8 mouse cellular contexts compared by ENCODE assay signal in genomic region chr1:37539968-37540809, GRCm38 (mm10). TPM values are rescaled to one million over a fixed set of nuclear protein-coding genes. Genes with fewer than 3 reads are reported as not detected.
A peak's percentile ranks its signal among the peaks of the same experiment; 100 is the strongest.
DNase-seq lines count a peak whose midpoint lies in the region; ATAC-seq and TF ChIP-seq lines count a peak whose summit lies in the region.

No protein-coding gene starts in this region.

- H3K9me3 ChIP-seq in forebrain, embryonic 13.5 days (replicated peaks): no peaks in the 10 kb centered on the region
- H3K9me3 ChIP-seq in limb, embryonic 15.5 days: no peaks in the 10 kb centered on the region
- no peaks in the 10 kb centered on the region for H3K9me3 ChIP-seq in stomach, postnatal 0 days (ENCODE audit: control insufficient read depth, low read length)

- 0 out of 2 replicates have a peak overlapping the region, but pooled peaks have one; percentile 8 for H3K27ac ChIP-seq in spleen, adult 2 months (ENCODE audit: insufficient read depth, low read length)
- peak overlapping the region; percentile 77; the same call in 1 of the 2 replicates for H3K27ac ChIP-seq in forebrain, embryonic 13.5 days
- H3K27ac ChIP-seq in limb, embryonic 15.5 days: no peak overlapping the region
- H3K27ac ChIP-seq in stomach, postnatal 0 days (replicated peaks): peak overlapping the region; percentile 78

- peak; percentile 27 for DNase-seq in gastrocnemius, postnatal 14 days
- no peak for DNase-seq in gastrocnemius, adult 8-10 months (ENCODE audit: low spot score in 2 of 2)
- no peak for DNase-seq in spleen, adult 2 months (ENCODE audit: low read depth in 1 of 2, low spot score in 2 of 2)
- DNase-seq in spleen, adult 12 weeks (ENCODE audit: low spot score): no peak
- peak; percentile 47 for DNase-seq in stomach, postnatal 0 days (ENCODE audit: low spot score)
- DNase-seq in layer of hippocampus, adult 18-20 months (ENCODE audit: low spot score in 2 of 2): no peak

- H3K4me1 ChIP-seq in spleen, adult 2 months (ENCODE audit: control insufficient read depth, insufficient read depth, insufficient read length): no peaks in the 10 kb centered on the region; the same call in 1 of the 2 replicates
- peaks cover 5% of the 10 kb centered on the region; the same call in 1 of the 2 replicates for H3K4me1 ChIP-seq in forebrain, embryonic 13.5 days
- H3K4me1 ChIP-seq in limb, embryonic 15.5 days: peaks cover 8% of the 10 kb centered on the region
- H3K4me1 ChIP-seq in stomach, postnatal 0 days (replicated peaks; ENCODE audit: control insufficient read depth, insufficient read depth): no peaks in the 10 kb centered on the region

- H3K27me3 ChIP-seq in spleen, adult 2 months (ENCODE audit: control insufficient read depth, insufficient read depth, low read length): no peaks in the 10 kb centered on the region
- peaks cover 15% of the 10 kb centered on the region for H3K27me3 ChIP-seq in forebrain, embryonic 13.5 days
- H3K27me3 ChIP-seq in limb, embryonic 15.5 days: peaks cover 6% of the 10 kb centered on the region
- no peaks in the 10 kb centered on the region for H3K27me3 ChIP-seq in stomach, postnatal 0 days (ENCODE audit: control insufficient read depth, insufficient read depth, low read length)

- no peak for TF ChIP-seq POLR2A in spleen, adult 2 months (IDR thresholded peaks at IDR 0.05; ENCODE audit: low read depth, low read length)

- H3K36me3 ChIP-seq in spleen, adult 2 months (ENCODE audit: control insufficient read depth, insufficient read depth, low read length): peaks cover 3% of the 10 kb centered on the region; the same call in 1 of the 2 replicates
- H3K36me3 ChIP-seq in forebrain, embryonic 13.5 days (ENCODE audit: poor library complexity, severe bottlenecking): no peaks in the 10 kb centered on the region
- H3K36me3 ChIP-seq in limb, embryonic 15.5 days: peaks cover 5% of the 10 kb centered on the region; the same call in 1 of the 2 replicates
- H3K36me3 ChIP-seq in stomach, postnatal 0 days (ENCODE audit: control insufficient read depth, insufficient read depth, low read length): peaks cover 1% of the 10 kb centered on the region; the same call in 1 of the 2 replicates

- intact Hi-C loops in gastrocnemius, postnatal 14 days (cut with DNase I; ENCODE audit: low total_unique reads): no loop called here

- 2% methylated on average over 46 of the region's 47 CpGs for WGBS in spleen, adult 2 months
- WGBS in forebrain, embryonic 13.5 days: 4% methylated on average over 37 of the region's 47 CpGs
- 3% methylated on average over 47 of the region's 47 CpGs for WGBS in limb, embryonic 15.5 days
- WGBS in stomach, postnatal 0 days: 1% methylated on average over 40 of the region's 47 CpGs

- TF ChIP-seq CTCF in spleen, adult 2 months (IDR thresholded peaks at IDR 0.05; ENCODE audit: extremely low read depth, insufficient read depth, insufficient read length, insufficient replicate concordance): no peak
- TF ChIP-seq CTCF in stomach, postnatal 0 days (IDR thresholded peaks at IDR 0.05; ENCODE audit: low read depth): no peak

- H3K9ac ChIP-seq in forebrain, embryonic 13.5 days: peak overlapping the region; percentile 80
- peak overlapping the region; percentile 64 for H3K9ac ChIP-seq in limb, embryonic 15.5 days
- H3K9ac ChIP-seq in stomach, postnatal 0 days (ENCODE audit: low read length): peak overlapping the region; percentile 83

- H3K4me2 ChIP-seq in forebrain, embryonic 13.5 days: peak overlapping the region; percentile 92
- H3K4me2 ChIP-seq in limb, embryonic 15.5 days: peak overlapping the region; percentile 91
- H3K4me2 ChIP-seq in stomach, postnatal 0 days (replicated peaks; ENCODE audit: low read depth): peak overlapping the region; percentile 96

- no peak for TF ChIP-seq EP300 in stomach, postnatal 0 days (optimal IDR thresholded peaks at IDR 0.05)

- ATAC-seq in forebrain, embryonic 13.5 days: peak; percentile 82
- peak; percentile 26; the same call in 1 of the 2 replicates for ATAC-seq in limb, embryonic 15.5 days (ENCODE audit: insufficient number of reproducible peaks, low FRiP score, low TSS enrichment, low read depth)
- ATAC-seq in stomach, postnatal 0 days (ENCODE audit: low FRiP score, low TSS enrichment): peak; percentile 49

- H3K4me3 ChIP-seq in spleen, adult 2 months (ENCODE audit: extremely low read depth, insufficient read depth, insufficient read length): peak overlapping the region; percentile 98
- H3K4me3 ChIP-seq in forebrain, embryonic 13.5 days: peak overlapping the region; percentile 69
- H3K4me3 ChIP-seq in limb, embryonic 15.5 days: peak overlapping the region; percentile 79
- peak overlapping the region; percentile 87 for H3K4me3 ChIP-seq in stomach, postnatal 0 days (ENCODE audit: low read depth, low read length)

RNA-seq across cellular contexts. Expression of gene Mgat4a, which starts 0.6 kb away (rescaled TPM):
- total RNA-seq in gastrocnemius, postnatal 14 days (2021): 1 to 10 TPM; 5.1 to 8.5 TPM
- 1 to 10 TPM; 3.8 to 6.7 (median 4.3) TPM for total RNA-seq in gastrocnemius, adult 8-10 months (2022)
- 8.4 and 8.8 TPM in 2 replicates for polyA plus RNA-seq in spleen, adult 2 months (2012; rRNA removed)
- polyA plus RNA-seq in forebrain, embryonic 13.5 days (2015; fragmentation: Nextera tagmentation; extraction: Ambion mirVana): 5.0 and 6.9 TPM in 2 replicates
- 6.8 and 8.8 TPM in 2 replicates for polyA plus RNA-seq in limb, embryonic 15.5 days (2015; fragmentation: Nextera tagmentation; extraction: Ambion mirVana)
- polyA plus RNA-seq in stomach, postnatal 0 days (2015; fragmentation: Nextera tagmentation; extraction: Ambion mirVana): 13.7 and 13.8 TPM in 2 replicates
- 10 to 100 TPM; 30.9 to 31.9 TPM for total RNA-seq in layer of hippocampus, adult 18-20 months (2021)

Comparison
In these comparisons a context has a peak if more than half of its experiments do, and no peak if none do; other contexts are left out.
1. DNase-seq: peak in gastrocnemius, postnatal 14 days (single experiment) and stomach, postnatal 0 days (single experiment); none in gastrocnemius, adult 8-10 months (0 of 2), spleen, adult 2 months (0 of 2), spleen, adult 12 weeks (single experiment) and layer of hippocampus, adult 18-20 months (0 of 2).
2. ATAC-seq: peak in every context shown above with its lines; median percentile 82 in forebrain, embryonic 13.5 days; 49 in stomach, postnatal 0 days; 26 in limb, embryonic 15.5 days.
3. Peak in every context shown above with its lines, with median percentiles within 50 percentile points of each other: H3K4me3 ChIP-seq, H3K4me2 ChIP-seq and H3K9ac ChIP-seq.